Mouse (Mus musculus) cerebellum, postnatal 14 days (tissue): Measurements from ENCODE around the gene Uqcc2.

Source experiments
- DNase-seq, 2 experiments: peaks; one replicate each; pipeline ENCODE4 v3.0.0; 2021; ENCODE audit warnings: mixed read lengths in 2 of 2

Uqcc2 gene

GRCm38 (mm10) chr17:27074849-27075745, 58.6 kb downstream of the Uqcc2 start:
- DNase-seq, result peak; percentile 38 to 48

GRCm38 (mm10) chr17:27074236-27074635, 59.5 kb downstream of the Uqcc2 start:
- peak; percentile 35 to 47 for DNase-seq

GRCm38 (mm10) chr17:27073778-27074177, 59.9 kb downstream of the Uqcc2 start:
- no peak for DNase-seq

GRCm38 (mm10) chr17:27073126-27073525, 60.6 kb downstream of the Uqcc2 start:
- peak in 1 of 2 experiments; percentile 47 for DNase-seq
